Mouse (Mus musculus) stomach, postnatal 0 days (tissue): ENCODE measurements at regions not wholly inside any gene's neighbourhood (a gene's known extent, or its start where the extent isn't known, plus 50 kb on each side); places are given as distances from the start of the nearest gene placed in this dataset.
A peak's percentile ranks its signal among the peaks of the same experiment; 100 is the strongest.

ENCODE experiments used
- ATAC-seq: fragments of 200-750 bp; cut with Nextera tagmentation; 2 replicates; pipeline ENCODE4 v1.8.0; 2017; ENCODE audit not compliant: low FRiP score, low TSS enrichment
- DNase-seq: peaks from one replicate; pipeline ENCODE4 v3.0.0-alpha.2; 2016; ENCODE audit warnings: low spot score
- H3K27ac ChIP-seq: fragments of 300-500 bp; sonication (generic); replicated peaks from 2 replicates; pipeline ENCODE4 v1.5.1; 2014; ENCODE audit warnings: mild to moderate bottlenecking, control low read depth
- H3K27me3 ChIP-seq: fragments of 300-500 bp; sonication (generic); 2 replicates; pipeline ENCODE4 v1.6.1; 2014; ENCODE audit warnings: low read length; ENCODE audit not compliant: control insufficient read depth, insufficient read depth
- H3K36me3 ChIP-seq: fragments of 300-500 bp; sonication (generic); 2 replicates; pipeline ENCODE4 v1.6.1; 2014; ENCODE audit warnings: low read length, mixed read lengths; ENCODE audit not compliant: control insufficient read depth, insufficient read depth
- H3K4me1 ChIP-seq: fragments of 300-500 bp; sonication (generic); replicated peaks from 2 replicates; pipeline ENCODE4 v1.6.1; 2014; ENCODE audit warnings: antibody characterized with exemption; ENCODE audit not compliant: control insufficient read depth, insufficient read depth
- H3K4me2 ChIP-seq: fragments of 300-500 bp; sonication (generic); replicated peaks from 2 replicates; pipeline ENCODE4 v1.6.1; 2014; ENCODE audit warnings: low read depth, mild to moderate bottlenecking, control low read depth, moderate library complexity
- H3K4me3 ChIP-seq: fragments of 300-500 bp; sonication (generic); 2 replicates; pipeline ENCODE4 v1.5.1; 2014; ENCODE audit warnings: low read depth, low read length, control low read depth
- H3K9ac ChIP-seq: fragments of 300-500 bp; sonication (generic); 2 replicates; pipeline ENCODE4 v1.6.1; 2014; ENCODE audit warnings: mild to moderate bottlenecking, low read length, control low read depth, mixed read lengths
- H3K9me3 ChIP-seq: fragments of 300-500 bp; sonication (generic); 2 replicates; pipeline ENCODE4 v1.6.1; 2016; ENCODE audit warnings: low read length; ENCODE audit not compliant: control insufficient read depth
- CTCF ChIP-seq: IDR thresholded peaks from 2 replicates; pipeline ENCODE4 v1.5.1; 2016; ENCODE audit warnings: antibody characterized with exemption, low read depth, mild to moderate bottlenecking, moderate library complexity
- EP300 ChIP-seq: optimal IDR thresholded peaks from 2 replicates; pipeline ENCODE3; 2016; ENCODE audit warnings: antibody characterized with exemption
- WGBS: fragments of 180-500 bp; shearing (Covaris S2); extraction: QIAGEN DNeasy Blood & Tissue Kit; methylation state at CpG from one replicate; pipeline ENCODE4 v1.1.7; 2014; 5-methylcytosine and 5-hydroxymethylcytosine counted together

GRCm38 (mm10) chr16:49530051-49530450 lies 169.0 kb upstream of the Ift57 start:
- H3K36me3 ChIP-seq = no peaks in the 10 kb centered on the region
- 80% methylated on average over 5 of the region's 5 CpGs for WGBS
- TF ChIP-seq EP300 (no peak), CTCF (no peak)

DNA sequence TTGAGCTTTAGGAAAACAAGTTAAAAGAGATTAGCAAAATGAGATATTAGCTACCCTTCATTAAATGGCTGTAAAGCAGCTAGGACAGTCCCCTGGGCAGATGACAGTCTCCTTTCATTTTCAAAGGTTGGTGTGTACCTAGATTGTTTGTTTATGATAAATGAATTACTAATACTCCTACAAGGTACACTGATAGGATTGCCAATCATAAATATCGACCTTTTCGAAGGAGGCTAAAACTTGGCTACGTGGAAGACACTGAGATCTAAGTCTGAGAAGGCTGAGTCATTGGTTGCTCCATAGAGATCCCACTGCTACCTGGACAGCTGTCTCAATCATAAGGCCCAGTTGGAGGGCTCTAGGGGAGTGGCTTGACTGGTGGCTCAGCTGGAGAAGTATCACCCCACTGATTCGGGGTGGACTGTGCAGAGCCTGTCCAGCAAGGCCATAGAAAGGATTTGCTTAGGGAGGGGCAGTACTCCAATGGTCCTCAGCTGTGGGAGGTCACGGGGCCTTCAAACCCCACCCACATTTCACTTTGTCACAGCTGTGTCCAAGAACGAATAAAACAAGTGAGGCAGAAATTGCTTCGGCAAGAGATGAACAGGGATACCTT lies 166.9 kb upstream of the Ift57 start:
- 70% methylated on average over 7 of the region's 7 CpGs for WGBS
- TF ChIP-seq EP300 = no peak
- no peak for TF ChIP-seq CTCF
- no peak for DNase-seq
- Histone ChIP-seq H3K4me2 (no peak overlapping the region), H3K27me3 (no peaks in the 10 kb centered on the region), H3K4me3 (no peak overlapping the region), H3K36me3 (no peaks in the 10 kb centered on the region), H3K27ac (no peak overlapping the region), H3K9me3 (no peaks in the 10 kb centered on the region), H3K4me1 (no peaks in the 10 kb centered on the region), H3K9ac (no peak overlapping the region)
- no peak for ATAC-seq

More at GRCm38 (mm10) chr16:49530051-49530450, 169.0 kb upstream of the Ift57 start:
- ATAC-seq (no peak), DNase-seq (no peak)
- H3K4me2 ChIP-seq = no peak overlapping the region
- no peak overlapping the region for H3K9ac ChIP-seq
- no peaks in the 10 kb centered on the region for H3K9me3 ChIP-seq
- H3K27me3 ChIP-seq = no peaks in the 10 kb centered on the region
- H3K4me1 ChIP-seq = no peaks in the 10 kb centered on the region
- H3K4me3 ChIP-seq = no peak overlapping the region
- no peak overlapping the region for H3K27ac ChIP-seq

DNA sequence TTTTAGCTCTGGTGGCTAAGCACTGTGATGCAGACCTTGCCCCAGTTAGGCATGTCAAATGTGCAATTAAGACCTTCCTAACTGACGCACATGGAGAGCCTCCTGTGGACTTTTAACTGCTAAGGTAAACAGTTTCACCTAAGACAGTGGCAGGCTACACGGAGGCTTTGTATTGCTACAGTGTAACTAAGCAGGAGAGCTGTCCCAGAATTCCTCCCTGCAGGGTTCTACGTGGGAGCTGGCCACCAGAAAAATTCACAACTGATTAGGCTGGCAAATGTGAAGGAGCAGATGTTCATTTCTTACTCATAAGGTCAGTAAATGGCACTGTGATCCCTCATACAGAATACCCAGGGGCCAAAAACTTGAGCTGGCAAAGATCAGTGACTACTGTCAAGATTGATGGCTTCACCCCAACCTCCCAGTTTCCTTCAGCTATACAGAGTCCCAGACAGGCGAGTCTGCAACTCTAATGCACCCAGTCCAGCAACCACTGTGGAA lies 165.5 kb upstream of the Ift57 start:
- Histone ChIP-seq H3K36me3 (no peaks in the 10 kb centered on the region), H3K9me3 (no peaks in the 10 kb centered on the region), H3K9ac (no peak overlapping the region), H3K27me3 (no peaks in the 10 kb centered on the region), H3K4me1 (no peaks in the 10 kb centered on the region), H3K4me2 (no peak overlapping the region), H3K27ac (no peak overlapping the region), H3K4me3 (no peak overlapping the region)
- ATAC-seq = peak; percentile 49; the same call in 1 of the 2 replicates
- TF ChIP-seq EP300 (no peak), CTCF (no peak)
- 16% methylated on average over 4 of the region's 4 CpGs for WGBS
- DNase-seq = no peak

DNA sequence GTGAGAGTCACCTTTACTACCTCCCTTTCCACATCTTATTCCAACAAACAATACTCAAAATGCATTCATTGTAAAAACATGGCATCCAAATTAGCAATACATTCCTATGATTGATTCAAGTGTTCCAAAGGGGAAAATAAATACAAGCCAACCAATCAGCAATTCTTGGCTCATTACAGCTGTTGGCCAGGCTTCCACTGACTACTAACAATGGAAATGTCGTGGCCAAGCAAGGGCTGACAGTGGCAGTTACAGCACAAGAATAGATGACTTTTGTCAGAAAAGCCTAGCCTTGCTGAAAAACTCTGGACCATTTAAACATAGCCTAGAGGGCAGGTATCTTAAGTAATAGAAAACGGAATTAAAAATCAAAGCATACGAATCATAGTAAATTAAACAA lies 148.8 kb upstream of the Ift57 start:
- Histone ChIP-seq H3K27me3 (no peaks in the 10 kb centered on the region), H3K36me3 (no peaks in the 10 kb centered on the region), H3K4me1 (no peaks in the 10 kb centered on the region), H3K9me3 (no peaks in the 10 kb centered on the region), H3K4me2 (no peak overlapping the region), H3K4me3 (no peak overlapping the region), H3K27ac (no peak overlapping the region), H3K9ac (no peak overlapping the region)
- DNase-seq = no peak
- WGBS = 64% methylated on average over 3 of the region's 3 CpGs
- ATAC-seq = no peak
- TF ChIP-seq CTCF (no peak), EP300 (no peak)

DNA sequence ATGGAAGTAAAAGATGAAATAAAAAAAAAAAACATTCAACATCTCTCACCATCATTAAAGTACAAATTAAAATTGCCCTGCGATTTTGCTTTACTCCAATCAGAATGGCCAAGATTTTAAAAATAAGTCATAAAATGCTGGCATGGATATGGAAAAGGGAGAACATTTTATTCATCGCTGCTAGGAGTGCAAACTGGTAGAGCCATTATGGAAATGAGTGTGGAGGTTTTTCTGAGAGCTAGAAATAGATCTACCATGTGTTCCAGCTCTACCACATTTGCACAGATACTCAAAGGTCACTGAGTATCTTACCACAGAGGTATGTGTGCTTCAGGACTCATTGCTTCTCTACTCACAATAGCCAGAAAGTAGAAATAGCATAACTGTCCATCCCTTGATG lies 129.0 kb upstream of the Ift57 start:
- WGBS = 93% methylated on average over 2 of the region's 2 CpGs
- H3K36me3 ChIP-seq = no peaks in the 10 kb centered on the region
- no peaks in the 10 kb centered on the region for H3K9me3 ChIP-seq
- DNase-seq (no peak), ATAC-seq (no peak)
- H3K27me3 ChIP-seq = no peaks in the 10 kb centered on the region
- H3K9ac ChIP-seq = no peak overlapping the region
- TF ChIP-seq CTCF (no peak), EP300 (no peak)
- H3K4me3 ChIP-seq = no peak overlapping the region
- H3K27ac ChIP-seq = no peak overlapping the region
- no peak overlapping the region for H3K4me2 ChIP-seq
- H3K4me1 ChIP-seq = no peaks in the 10 kb centered on the region

- no peak for DNase-seq
- H3K27me3 ChIP-seq = no peaks in the 10 kb centered on the region
- WGBS = 49% methylated on average over 12 of the region's 12 CpGs
Measured at GRCm38 (mm10) chr16:49572485-49573170, 126.4 kb upstream of the Ift57 start.

More at GRCm38 (mm10) chr16:49572485-49573170, 126.4 kb upstream of the Ift57 start:
- H3K27ac ChIP-seq = no peak overlapping the region
- TF ChIP-seq CTCF (no peak), EP300 (no peak)
- H3K9me3 ChIP-seq = no peaks in the 10 kb centered on the region
- ATAC-seq = no peak
- no peaks in the 10 kb centered on the region for H3K4me1 ChIP-seq
- H3K9ac ChIP-seq = no peak overlapping the region
- H3K36me3 ChIP-seq = no peaks in the 10 kb centered on the region
- no peak overlapping the region for H3K4me2 ChIP-seq
- no peak overlapping the region for H3K4me3 ChIP-seq
